ENCODE assay signal across 32 mouse cellular contexts in genomic region chr14:71104617-71105016, GRCm38 (mm10).
"Had no signal": no experiment of that assay in that cellular context is flagged by ENCODE, and none has a peak within 500 bp of the region (broad histone marks: within the 10 kb centered on the region; RNA-seq: fewer than 3 reads in every experiment).

No protein-coding gene starts in this region.

- H3K27me3 ChIP-seq: limb, embryonic 12.5 days; limb, embryonic 13.5 days; limb, embryonic 15.5 days; liver, embryonic 12.5 days; liver, embryonic 13.5 days; liver, embryonic 15.5 days; lung, embryonic 15.5 days; midbrain, embryonic 12.5 days; midbrain, embryonic 13.5 days; midbrain, embryonic 15.5 days; neural tube, embryonic 12.5 days had no signal

- H3K27ac ChIP-seq: limb, embryonic 10.5 days; limb, embryonic 12.5 days; limb, embryonic 13.5 days; limb, embryonic 15.5 days; liver, embryonic 12.5 days; liver, embryonic 13.5 days; liver, embryonic 14.5 days; liver, embryonic 15.5 days; lung, embryonic 15.5 days; macrophage; midbrain, embryonic 10.5 days; midbrain, embryonic 12.5 days; midbrain, embryonic 13.5 days; midbrain, embryonic 15.5 days; neural tube, embryonic 12.5 days had no signal

- H3K4me1 ChIP-seq: limb, embryonic 10.5 days; limb, embryonic 12.5 days; limb, embryonic 13.5 days; limb, embryonic 15.5 days; liver, embryonic 12.5 days; liver, embryonic 13.5 days; liver, embryonic 15.5 days; lung, embryonic 15.5 days; midbrain, embryonic 10.5 days; midbrain, embryonic 12.5 days; midbrain, embryonic 13.5 days; midbrain, embryonic 15.5 days; neural tube, embryonic 12.5 days had no signal

- DNase-seq: left cerebral cortex, postnatal 4 days; liver; liver, embryonic 13.5 days; liver, postnatal 0 days; lung, adult 18-20 months; lung, adult 2 months; lung, embryonic 14.5 days; lung, postnatal 10 days; lung, postnatal 14 days; lung, postnatal 36 days; lung, postnatal 4 days; midbrain, embryonic 14.5 days had no signal

- H3K9ac ChIP-seq: limb, embryonic 12.5 days; limb, embryonic 13.5 days; limb, embryonic 15.5 days; liver, embryonic 12.5 days; liver, embryonic 13.5 days; liver, embryonic 14.5 days; liver, embryonic 15.5 days; liver, postnatal 0 days; lung, embryonic 14.5 days; lung, embryonic 15.5 days; midbrain, embryonic 12.5 days; midbrain, embryonic 13.5 days; midbrain, embryonic 15.5 days; neural tube, embryonic 12.5 days had no signal

- ATAC-seq: liver, embryonic 12.5 days; liver, postnatal 0 days; lung, postnatal 0 days; midbrain, embryonic 13.5 days; midbrain, embryonic 15.5 days; midbrain, embryonic 16.5 days had no signal

- H3K9me3 ChIP-seq: limb, embryonic 10.5 days; limb, embryonic 12.5 days; limb, embryonic 13.5 days; limb, embryonic 15.5 days; liver, embryonic 12.5 days; liver, embryonic 13.5 days; liver, embryonic 15.5 days; lung, embryonic 15.5 days; megakaryocyte, embryonic 14.5 days; midbrain, embryonic 10.5 days; midbrain, embryonic 12.5 days; midbrain, embryonic 13.5 days; midbrain, embryonic 15.5 days; neural tube, embryonic 12.5 days had no signal

- H3K4me2 ChIP-seq: limb, embryonic 12.5 days; limb, embryonic 13.5 days; limb, embryonic 15.5 days; liver, embryonic 11.5 days; liver, embryonic 12.5 days; liver, embryonic 13.5 days; liver, embryonic 15.5 days; lung, embryonic 14.5 days; lung, embryonic 15.5 days; midbrain, embryonic 11.5 days; midbrain, embryonic 12.5 days; midbrain, embryonic 13.5 days; midbrain, embryonic 15.5 days; neural tube, embryonic 12.5 days had no signal

- H3K36me3 ChIP-seq: limb, embryonic 10.5 days; limb, embryonic 12.5 days; limb, embryonic 13.5 days; limb, embryonic 15.5 days; liver, embryonic 12.5 days; liver, embryonic 13.5 days; liver, embryonic 15.5 days; lung, embryonic 15.5 days; midbrain, embryonic 10.5 days; midbrain, embryonic 12.5 days; midbrain, embryonic 13.5 days; midbrain, embryonic 15.5 days; neural tube, embryonic 12.5 days had no signal

- H3K4me3 ChIP-seq: limb, embryonic 10.5 days; limb, embryonic 12.5 days; limb, embryonic 13.5 days; limb, embryonic 15.5 days; liver, embryonic 12.5 days; liver, embryonic 13.5 days; liver, embryonic 15.5 days; lung, embryonic 15.5 days; megakaryocyte, embryonic 14.5 days; midbrain, embryonic 10.5 days; midbrain, embryonic 12.5 days; midbrain, embryonic 13.5 days; midbrain, embryonic 15.5 days; myocyte; neural tube, embryonic 12.5 days had no signal
